Mouse (Mus musculus): ENCODE data around the gene Tesk2. TPM values are rescaled to one million over a fixed set of nuclear protein-coding genes. Genes with fewer than 3 reads are reported as not detected.

The Tesk2 gene
- polyA plus RNA-seq, 1 experiment from 2014 or later: 8.3 TPM

- Histone ChIP-seq H3K27ac (ENCODE audit: low read depth) (no peak overlapping the region), H3K9ac (ENCODE audit: low read length) (no peak overlapping the region), H3K4me3 (ENCODE audit: low read depth, low read length) (no peak overlapping the region), H3K4me1 (replicated peaks; ENCODE audit: control insufficient read depth, insufficient read depth, low read length) (no peaks in the 10 kb centered on the region), H3K9me3 (ENCODE audit: control insufficient read depth, low read length) (no peaks in the 10 kb centered on the region), H3K27me3 (replicated peaks; ENCODE audit: control insufficient read depth, insufficient read depth, low read length) (no peaks in the 10 kb centered on the region), H3K36me3 (ENCODE audit: control insufficient read depth, insufficient read depth, low read length) (no peaks in the 10 kb centered on the region), H3K4me2 (ENCODE audit: low read length) (no peak overlapping the region)
- 53% methylated on average over 7 of the region's 7 CpGs for WGBS
- ATAC-seq (replicated peaks; ENCODE audit: low FRiP score, low TSS enrichment, low read depth): no peak
- no peak for DNase-seq (ENCODE audit: low spot score)
Observed at GRCm38 (mm10) chr4:116787985-116788760, 67.4 kb downstream of the Tesk2 start.

GRCm38 (mm10) chr4:116788956-116789355 lies 68.2 kb downstream of the Tesk2 start:
- no peaks in the 10 kb centered on the region for H3K4me1 ChIP-seq (replicated peaks; ENCODE audit: control insufficient read depth, insufficient read depth, low read length)
- peak; percentile 86 for DNase-seq (ENCODE audit: low spot score)
- WGBS: 10% methylated on average over 3 of the region's 3 CpGs
- no peak overlapping the region for H3K9ac ChIP-seq (ENCODE audit: low read length)
- no peaks in the 10 kb centered on the region for H3K9me3 ChIP-seq (ENCODE audit: control insufficient read depth, low read length)
- no peak overlapping the region for H3K4me3 ChIP-seq (ENCODE audit: low read depth, low read length)
- H3K36me3 ChIP-seq (ENCODE audit: control insufficient read depth, insufficient read depth, low read length): no peaks in the 10 kb centered on the region
- no peak overlapping the region for H3K4me2 ChIP-seq (ENCODE audit: low read length)
- no peak for ATAC-seq (replicated peaks; ENCODE audit: low FRiP score, low TSS enrichment, low read depth)
- no peaks in the 10 kb centered on the region for H3K27me3 ChIP-seq (replicated peaks; ENCODE audit: control insufficient read depth, insufficient read depth, low read length)
- H3K27ac ChIP-seq (ENCODE audit: low read depth): no peak overlapping the region

- H3K4me3 ChIP-seq (ENCODE audit: low read depth, low read length): no peak overlapping the region
- no peaks in the 10 kb centered on the region for H3K9me3 ChIP-seq (ENCODE audit: control insufficient read depth, low read length)
- DNase-seq (ENCODE audit: low spot score) (no peak), ATAC-seq (replicated peaks; ENCODE audit: low FRiP score, low TSS enrichment, low read depth) (no peak)
- 84% methylated on average over 8 of the region's 8 CpGs for WGBS
- H3K9ac ChIP-seq (ENCODE audit: low read length): no peak overlapping the region
- H3K36me3 ChIP-seq (ENCODE audit: control insufficient read depth, insufficient read depth, low read length): no peaks in the 10 kb centered on the region
- H3K4me2 ChIP-seq (ENCODE audit: low read length): no peak overlapping the region
- no peaks in the 10 kb centered on the region for H3K27me3 ChIP-seq (replicated peaks; ENCODE audit: control insufficient read depth, insufficient read depth, low read length)
- no peaks in the 10 kb centered on the region for H3K4me1 ChIP-seq (replicated peaks; ENCODE audit: control insufficient read depth, insufficient read depth, low read length)
- no peak overlapping the region for H3K27ac ChIP-seq (ENCODE audit: low read depth)
Observed at GRCm38 (mm10) chr4:116792453-116792852, 71.7 kb downstream of the Tesk2 start.

- no peak overlapping the region for H3K27ac ChIP-seq (ENCODE audit: low read depth)
- WGBS: 77% methylated on average over 2 of the region's 2 CpGs
Observed at GRCm38 (mm10) chr4:116794273-116794672, 73.5 kb downstream of the Tesk2 start.

GRCm38 (mm10) chr4:116796442-116797110 lies 75.8 kb downstream of the Tesk2 start:
- Histone ChIP-seq H3K27ac (ENCODE audit: low read depth) (no peak overlapping the region), H3K9me3 (ENCODE audit: control insufficient read depth, low read length) (no peaks in the 10 kb centered on the region), H3K4me2 (ENCODE audit: low read length) (no peak overlapping the region), H3K36me3 (ENCODE audit: control insufficient read depth, insufficient read depth, low read length) (peaks cover 5% of the 10 kb centered on the region; the same call in 1 of the 2 replicates), H3K9ac (ENCODE audit: low read length) (no peak overlapping the region), H3K27me3 (replicated peaks; ENCODE audit: control insufficient read depth, insufficient read depth, low read length) (no peaks in the 10 kb centered on the region), H3K4me1 (replicated peaks; ENCODE audit: control insufficient read depth, insufficient read depth, low read length) (no peaks in the 10 kb centered on the region), H3K4me3 (ENCODE audit: low read depth, low read length) (no peak overlapping the region)
- DNase-seq (ENCODE audit: low spot score) (no peak), ATAC-seq (replicated peaks; ENCODE audit: low FRiP score, low TSS enrichment, low read depth) (no peak; the same call in 1 of the 2 replicates)
- WGBS: 41% methylated on average over 1 of the region's 1 CpGs

More at GRCm38 (mm10) chr4:116794273-116794672, 73.5 kb downstream of the Tesk2 start:
- no peaks in the 10 kb centered on the region for H3K27me3 ChIP-seq (replicated peaks; ENCODE audit: control insufficient read depth, insufficient read depth, low read length)
- H3K9ac ChIP-seq (ENCODE audit: low read length): no peak overlapping the region
- no peaks in the 10 kb centered on the region for H3K9me3 ChIP-seq (ENCODE audit: control insufficient read depth, low read length)
- H3K36me3 ChIP-seq (ENCODE audit: control insufficient read depth, insufficient read depth, low read length): no peaks in the 10 kb centered on the region
- H3K4me1 ChIP-seq (replicated peaks; ENCODE audit: control insufficient read depth, insufficient read depth, low read length): no peaks in the 10 kb centered on the region
- H3K4me3 ChIP-seq (ENCODE audit: low read depth, low read length): no peak overlapping the region
- ATAC-seq (replicated peaks; ENCODE audit: low FRiP score, low TSS enrichment, low read depth): no peak
- DNase-seq (ENCODE audit: low spot score): no peak
- H3K4me2 ChIP-seq (ENCODE audit: low read length): no peak overlapping the region

GRCm38 (mm10) chr4:116799901-116800300 lies 79.2 kb downstream of the Tesk2 start:
- H3K27ac ChIP-seq (ENCODE audit: low read depth): no peak overlapping the region
- H3K36me3 ChIP-seq (ENCODE audit: control insufficient read depth, insufficient read depth, low read length): peaks cover 38% of the 10 kb centered on the region
- 40% methylated on average over 5 of the region's 5 CpGs for WGBS
- H3K4me2 ChIP-seq (ENCODE audit: low read length): no peak overlapping the region
- DNase-seq (ENCODE audit: low spot score) (no peak), ATAC-seq (replicated peaks; ENCODE audit: low FRiP score, low TSS enrichment, low read depth) (no peak)
- H3K27me3 ChIP-seq (replicated peaks; ENCODE audit: control insufficient read depth, insufficient read depth, low read length): no peaks in the 10 kb centered on the region
- H3K4me3 ChIP-seq (ENCODE audit: low read depth, low read length): no peak overlapping the region
- no peaks in the 10 kb centered on the region for H3K4me1 ChIP-seq (replicated peaks; ENCODE audit: control insufficient read depth, insufficient read depth, low read length)
- H3K9me3 ChIP-seq (ENCODE audit: control insufficient read depth, low read length): no peaks in the 10 kb centered on the region
- H3K9ac ChIP-seq (ENCODE audit: low read length): no peak overlapping the region

- peak; percentile 97 for DNase-seq (ENCODE audit: low spot score)
- Histone ChIP-seq H3K4me3 (ENCODE audit: low read depth, low read length) (peak within 1 kb of the TSS; percentile 82), H3K9me3 (ENCODE audit: control insufficient read depth, low read length) (no peaks in the 10 kb centered on the region), H3K36me3 (ENCODE audit: control insufficient read depth, insufficient read depth, low read length) (peaks cover 36% of the 10 kb centered on the region), H3K4me2 (ENCODE audit: low read length) (peak within 1 kb of the TSS; percentile 64), H3K27ac (ENCODE audit: low read depth) (peak within 1 kb of the TSS; percentile 84), H3K9ac (ENCODE audit: low read length) (peak within 1 kb of the TSS; percentile 68), H3K27me3 (replicated peaks; ENCODE audit: control insufficient read depth, insufficient read depth, low read length) (no peaks in the 10 kb centered on the region), H3K4me1 (replicated peaks; ENCODE audit: control insufficient read depth, insufficient read depth, low read length) (peaks cover 5% of the 10 kb centered on the region)
- ATAC-seq (replicated peaks; ENCODE audit: low FRiP score, low TSS enrichment, low read depth): peak; percentile 97
- under 1% methylated on average over 58 of the region's 58 CpGs for WGBS
Observed at GRCm38 (mm10) chr4:116807197-116808129, 86.7 kb downstream of the Tesk2 start, which contains the start of the genes Toe1 and Mutyh. Gene Toe1 (minus strand): TSS chr4:116807640. Gene Mutyh (plus strand): TSS chr4:116807723.

- H3K36me3 ChIP-seq (ENCODE audit: control insufficient read depth, insufficient read depth, low read length): peaks cover under 1% of the 10 kb centered on the region
- DNase-seq (ENCODE audit: low spot score): no peak
- H3K4me2 ChIP-seq (ENCODE audit: low read length): no peak overlapping the region
- H3K4me1 ChIP-seq (replicated peaks; ENCODE audit: control insufficient read depth, insufficient read depth, low read length): peaks cover 5% of the 10 kb centered on the region
- no peaks in the 10 kb centered on the region for H3K9me3 ChIP-seq (ENCODE audit: control insufficient read depth, low read length)
- ATAC-seq (replicated peaks; ENCODE audit: low FRiP score, low TSS enrichment, low read depth): no peak
- 69% methylated on average over 3 of the region's 3 CpGs for WGBS
- no peak overlapping the region for H3K27ac ChIP-seq (ENCODE audit: low read depth)
- no peak overlapping the region for H3K9ac ChIP-seq (ENCODE audit: low read length)
- no peak overlapping the region for H3K4me3 ChIP-seq (ENCODE audit: low read depth, low read length)
- H3K27me3 ChIP-seq (replicated peaks; ENCODE audit: control insufficient read depth, insufficient read depth, low read length): no peaks in the 10 kb centered on the region
Observed at GRCm38 (mm10) chr4:116811012-116811411, 90.3 kb downstream of the Tesk2 start.

Measured in intestine, embryonic 14.5 days (tissue).